Mouse (Mus musculus) intestine, postnatal 0 days (tissue): Measurements from ENCODE around the gene Mlf2. TPM values are rescaled to one million over a fixed set of nuclear protein-coding genes. Genes with fewer than 3 reads are reported as not detected.
A peak's percentile ranks its signal among the peaks of the same experiment; 100 is the strongest.

ENCODE experiments used
- ATAC-seq: fragments of 200-750 bp; cut with Nextera tagmentation; 2 replicates; pipeline ENCODE4 v1.8.0; 2017; ENCODE audit warnings: mild to moderate bottlenecking, moderate TSS enrichment, moderate library complexity
- H3K27ac ChIP-seq: fragments of 300-500 bp; sonication (generic); 2 replicates; pipeline ENCODE4 v1.5.1; 2014; ENCODE audit warnings: mild to moderate bottlenecking, low read depth, low read length, moderate library complexity
- H3K27me3 ChIP-seq: fragments of 300-500 bp; sonication (generic); replicated peaks from 2 replicates; pipeline ENCODE4 v1.6.1; 2014; ENCODE audit warnings: low read length, mixed read lengths; ENCODE audit not compliant: control insufficient read depth, insufficient read depth
- H3K36me3 ChIP-seq: fragments of 300-500 bp; sonication (generic); 2 replicates; pipeline ENCODE4 v1.6.1; 2014; ENCODE audit warnings: mild to moderate bottlenecking, moderate library complexity; ENCODE audit not compliant: control insufficient read depth, insufficient read depth
- H3K4me1 ChIP-seq: fragments of 300-500 bp; sonication (generic); replicated peaks from 2 replicates; pipeline ENCODE4 v1.6.1; 2014; ENCODE audit warnings: antibody characterized with exemption, low read length, mixed read lengths; ENCODE audit not compliant: control insufficient read depth, insufficient read depth
- H3K4me2 ChIP-seq: fragments of 300-500 bp; sonication (generic); replicated peaks from 2 replicates; pipeline ENCODE4 v1.6.1; 2014; ENCODE audit warnings: low read depth, mild to moderate bottlenecking, moderate library complexity
- H3K4me3 ChIP-seq: fragments of 300-500 bp; sonication (generic); 2 replicates; pipeline ENCODE4 v1.5.1; 2014; ENCODE audit warnings: low read depth, low read length
- H3K9ac ChIP-seq: fragments of 300-500 bp; sonication (generic); 2 replicates; pipeline ENCODE4 v1.6.1; 2014; ENCODE audit warnings: mild to moderate bottlenecking, low read depth, low read length
- H3K9me3 ChIP-seq: fragments of 300-500 bp; sonication (generic); 2 replicates; pipeline ENCODE4 v1.6.1; 2016; ENCODE audit warnings: mixed run types; ENCODE audit not compliant: control insufficient read depth
- CTCF ChIP-seq: sonication (generic); IDR thresholded peaks from 2 replicates; pipeline ENCODE4 v1.5.1; 2016; ENCODE audit warnings: low read depth, mild to moderate bottlenecking, control low read depth, antibody characterized with exemption, moderate library complexity
- WGBS: fragments of 180-500 bp; shearing (Covaris S2); extraction: QIAGEN DNeasy Blood & Tissue Kit; methylation state at CpG from one replicate; pipeline ENCODE4 v1.1.7; 2014; 5-methylcytosine and 5-hydroxymethylcytosine counted together
- polyA plus RNA-seq: library from polyadenylated mRNA; unstranded; fragments of >200 nt; fragmentation: Nextera tagmentation; extraction: Ambion mirVana; gene quantifications from 2 replicates; pipeline ENCODE4 v1.2.1, GENCODE M21; 2015

Mlf2 gene
- polyA plus RNA-seq, 1 experiment from 2014 or later, result 269 TPM

DNA sequence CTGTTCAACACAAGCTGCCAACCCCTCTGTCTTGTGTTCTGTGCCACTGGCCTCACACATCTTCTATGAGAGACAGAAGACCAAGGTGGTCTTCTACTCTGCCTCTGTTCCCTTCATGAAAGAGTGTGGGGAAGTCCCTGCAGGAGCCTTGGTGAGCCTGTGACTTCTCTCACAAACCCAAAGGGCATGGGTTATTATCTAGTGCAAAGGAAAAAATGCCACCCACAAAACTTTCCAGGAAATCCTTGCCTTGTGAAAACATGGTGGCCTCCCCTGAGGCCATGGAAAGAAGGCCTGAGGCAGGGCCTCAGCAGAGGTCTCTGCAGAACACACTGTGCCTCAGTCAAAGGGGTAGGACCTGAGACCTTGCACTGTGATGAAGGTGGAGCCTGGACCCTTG lies 29.3 kb upstream of the Mlf2 start:
- Histone ChIP-seq H3K9ac (no peak overlapping the region), H3K4me2 (no peak overlapping the region), H3K9me3 (no peaks in the 10 kb centered on the region), H3K4me3 (no peak overlapping the region), H3K36me3 (no peaks in the 10 kb centered on the region), H3K27ac (no peak overlapping the region), H3K4me1 (no peaks in the 10 kb centered on the region), H3K27me3 (no peaks in the 10 kb centered on the region)
- TF ChIP-seq CTCF, result no peak
- no peak for ATAC-seq

GRCm38 (mm10) chr6:124903580-124904151 lies 27.5 kb upstream of the Mlf2 start:
- H3K4me3 ChIP-seq, result peak overlapping the region; percentile 52
- H3K4me2 ChIP-seq, result peak overlapping the region; percentile 86
- H3K27ac ChIP-seq, result peak overlapping the region; percentile 92
- no peaks in the 10 kb centered on the region for H3K4me1 ChIP-seq
- H3K9ac ChIP-seq, result peak overlapping the region; percentile 58; the same call in 1 of the 2 replicates
- no peaks in the 10 kb centered on the region for H3K9me3 ChIP-seq
- peak; percentile 99 for TF ChIP-seq CTCF
- no peaks in the 10 kb centered on the region for H3K36me3 ChIP-seq
- WGBS, result under 1% methylated on average over 23 of the region's 23 CpGs
- H3K27me3 ChIP-seq, result no peaks in the 10 kb centered on the region
- peak; percentile 76 for ATAC-seq

DNA sequence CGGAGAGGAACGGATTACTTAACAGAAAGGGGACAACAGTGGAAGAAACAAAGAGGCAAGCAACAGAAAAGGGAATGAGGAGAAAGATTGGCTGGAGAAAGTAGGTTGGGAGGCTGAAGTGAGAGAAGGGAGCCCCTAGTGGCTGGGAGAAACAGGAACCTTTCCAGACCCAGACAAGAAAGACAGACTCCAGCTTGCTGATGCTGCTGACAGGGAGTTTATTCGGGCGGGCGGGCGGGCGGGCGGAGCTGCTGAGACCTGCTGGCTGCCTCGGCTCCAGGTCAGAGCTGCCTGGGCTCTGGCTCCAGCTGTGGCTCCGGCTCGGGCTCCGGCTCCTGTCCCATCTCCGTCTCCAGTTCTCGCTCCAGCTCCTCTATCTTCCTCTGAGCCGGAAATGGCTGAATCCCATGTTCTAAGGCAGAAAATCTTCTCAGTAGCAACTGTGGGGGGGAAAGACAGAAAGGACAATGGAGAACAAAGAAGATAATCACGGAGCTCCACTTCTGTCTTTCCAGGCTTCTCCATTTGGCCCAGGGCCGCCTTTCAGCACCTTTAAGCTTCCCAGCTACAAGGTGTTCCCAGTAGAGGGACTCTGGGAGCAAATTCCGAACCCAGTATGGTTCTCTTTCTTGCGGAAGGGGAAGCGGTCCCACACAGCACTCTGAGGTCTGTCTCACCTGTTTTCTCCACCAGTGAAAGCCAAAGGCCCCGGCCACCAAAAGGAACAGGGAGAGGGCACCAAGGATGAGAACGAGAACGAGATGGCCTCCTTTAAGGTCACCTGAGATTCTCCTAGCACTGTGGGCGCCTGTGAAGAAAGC lies 26.8 kb upstream of the Mlf2 start:
- H3K27ac ChIP-seq, result peak overlapping the region; percentile 92
- no peaks in the 10 kb centered on the region for H3K9me3 ChIP-seq
- peak; percentile 74 for TF ChIP-seq CTCF
- no peaks in the 10 kb centered on the region for H3K36me3 ChIP-seq
- H3K4me1 ChIP-seq, result no peaks in the 10 kb centered on the region
- WGBS, result 10% methylated on average over 24 of the region's 24 CpGs
- H3K4me2 ChIP-seq, result peak overlapping the region; percentile 86
- peak overlapping the region; percentile 52 for H3K4me3 ChIP-seq
- peaks cover under 1% of the 10 kb centered on the region; the same call in 1 of the 2 replicates for H3K27me3 ChIP-seq
- H3K9ac ChIP-seq, result peak overlapping the region; percentile 58
- peak; percentile 78 for ATAC-seq

GRCm38 (mm10) chr6:124904991-124905860 lies 26.0 kb upstream of the Mlf2 start:
- H3K4me3 ChIP-seq, result no peak overlapping the region
- TF ChIP-seq CTCF, result no peak
- H3K4me2 ChIP-seq, result peak overlapping the region; percentile 86
- H3K9me3 ChIP-seq, result no peaks in the 10 kb centered on the region
- H3K27ac ChIP-seq, result peak overlapping the region; percentile 92; the same call in 1 of the 2 replicates
- no peaks in the 10 kb centered on the region for H3K36me3 ChIP-seq
- H3K27me3 ChIP-seq, result peaks cover 9% of the 10 kb centered on the region; the same call in 1 of the 2 replicates
- WGBS, result 53% methylated on average over 16 of the region's 16 CpGs
- H3K9ac ChIP-seq, result no peak overlapping the region
- H3K4me1 ChIP-seq, result no peaks in the 10 kb centered on the region
- no peak for ATAC-seq

GRCm38 (mm10) chr6:124907767-124908166 lies 23.4 kb upstream of the Mlf2 start:
- WGBS, result 48% methylated on average over 1 of the region's 1 CpGs
- ATAC-seq, result no peak
- no peak overlapping the region for H3K4me3 ChIP-seq
- no peak for TF ChIP-seq CTCF
- no peaks in the 10 kb centered on the region for H3K4me1 ChIP-seq
- H3K27ac ChIP-seq, result no peak overlapping the region
- H3K36me3 ChIP-seq, result no peaks in the 10 kb centered on the region
- H3K4me2 ChIP-seq, result no peak overlapping the region
- H3K27me3 ChIP-seq, result peaks cover 13% of the 10 kb centered on the region; the same call in 1 of the 2 replicates
- H3K9me3 ChIP-seq, result no peaks in the 10 kb centered on the region
- H3K9ac ChIP-seq, result no peak overlapping the region

- Histone ChIP-seq H3K4me3 (0 out of 2 replicates have a peak overlapping the region, but pooled peaks have one; percentile 1), H3K4me2 (peak overlapping the region; percentile 44), H3K36me3 (peaks cover 18% of the 10 kb centered on the region), H3K27ac (no peak overlapping the region), H3K27me3 (peaks cover 13% of the 10 kb centered on the region; the same call in 1 of the 2 replicates), H3K9me3 (no peaks in the 10 kb centered on the region), H3K4me1 (0 out of 2 replicates have a peak, but pooled peaks cover 3% of the 10 kb centered on the region), H3K9ac (no peak overlapping the region)
- no peak for ATAC-seq
- 13% methylated on average over 32 of the region's 32 CpGs for WGBS
- no peak for TF ChIP-seq CTCF
These were observed 21.2 kb upstream of the Mlf2 start for GRCm38 (mm10) chr6:124910032-124910431.
